Mouse (Mus musculus) kidney, adult 2 months (tissue): ENCODE data around the gene Taf11.

Experiments
- CTCF ChIP-seq: fragments of 200-500 bp; conservative IDR thresholded peaks from 2 replicates; pipeline ENCODE4 v1.5.1; 2011; ENCODE audit warnings: low read depth, mild to moderate bottlenecking, control low read depth, low read length, moderate library complexity, mixed read lengths; ENCODE audit not compliant: insufficient read depth, insufficient read length
- POLR2A ChIP-seq: fragments of 200-500 bp; IDR thresholded peaks from one replicate; pipeline ENCODE4 v1.6.1; 2011; ENCODE audit warnings: low read depth, low read length, control low read depth

DNA sequence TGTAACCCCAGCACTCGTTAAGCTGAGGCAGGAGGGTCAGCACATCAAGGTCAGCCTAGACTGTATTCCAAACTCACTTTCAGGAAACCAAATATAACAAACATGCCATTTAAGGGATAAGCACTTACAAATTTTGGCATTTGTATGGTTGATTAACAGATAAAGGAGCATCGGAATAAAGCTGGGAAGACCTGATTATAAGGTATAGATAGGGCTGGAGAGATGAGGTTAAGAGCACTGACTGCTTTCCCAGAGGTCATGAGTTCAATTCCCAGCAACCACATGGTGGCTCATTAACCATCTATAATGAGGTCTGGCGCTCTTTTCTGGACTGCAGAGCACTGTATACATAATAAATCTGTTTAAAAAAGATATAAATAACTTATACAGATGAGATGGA is 36.1 kb downstream of the Taf11 start:
- TF ChIP-seq CTCF (no peak), POLR2A (no peak)
